Mouse (Mus musculus) neural tube, postnatal 0 days (tissue): ENCODE measurements around the gene Ripk1. TPM values are rescaled to one million over a fixed set of nuclear protein-coding genes. Genes with fewer than 3 reads are reported as not detected.

Experiments used
- polyA plus RNA-seq: library from polyadenylated mRNA; unstranded; fragments of >200 nt; fragmentation: Nextera tagmentation; extraction: Ambion mirVana; gene quantifications from 2 replicates; pipeline ENCODE4 v1.2.1, GENCODE M21; 2015

The Ripk1 gene
- 5.7 and 6.7 TPM in 2 replicates for polyA plus RNA-seq

GRCm38 (mm10) chr13:34002058-34003006, at the start of gene Ripk1, which contains the start of gene Serpinb6a:
Gene Ripk1 (plus strand): TSS chr13:34002363.
Gene Serpinb6a (minus strand): TSS chr13:34002794.

GRCm38 (mm10) chr13:33964206-33965046, 37.7 kb upstream of the Ripk1 start, which contains the start of gene Nqo2:
Gene Nqo2 (plus strand): TSS chr13:33964687.

GRCm38 (mm10) chr13:34037172-34038055, 35.3 kb downstream of the Ripk1 start, which contains the start of gene Bphl:
Gene Bphl (plus strand): TSS chr13:34037597.

GRCm38 (mm10) chr13:34077492-34078271, 75.5 kb downstream of the Ripk1 start, which contains the start of gene Tubb2a:
Gene Tubb2a (minus strand): TSS chr13:34078007.

Other genes starting within 250 kb of the Ripk1 start
- gene Serpinb6e, start 159.0 kb upstream of the Ripk1 start, polyA plus RNA-seq = not detected in 2 replicates
- 0.46 and 1.9 TPM in 2 replicates for gene Serpinb6c, start 96.7 kb upstream of the Ripk1 start, polyA plus RNA-seq
- 10.1 and 11.1 TPM in 2 replicates for gene Nqo2, start 37.7 kb upstream of the Ripk1 start, polyA plus RNA-seq
- gene Serpinb6a, start 431 bp downstream of the Ripk1 start, polyA plus RNA-seq = 50.3 and 62.6 TPM in 2 replicates
- gene Bphl, start 35.2 kb downstream of the Ripk1 start, polyA plus RNA-seq = 48.2 and 53.5 TPM in 2 replicates
- 3,061 and 3,550 TPM in 2 replicates for gene Tubb2a, start 75.6 kb downstream of the Ripk1 start, polyA plus RNA-seq
- 530 and 635 TPM in 2 replicates for gene Tubb2b, start 128.1 kb downstream of the Ripk1 start, polyA plus RNA-seq
- 87.3 and 108 TPM in 2 replicates for gene Psmg4, start 160.6 kb downstream of the Ripk1 start, polyA plus RNA-seq